11 mouse cellular contexts compared by ENCODE assay signal in the genomic region with DNA sequence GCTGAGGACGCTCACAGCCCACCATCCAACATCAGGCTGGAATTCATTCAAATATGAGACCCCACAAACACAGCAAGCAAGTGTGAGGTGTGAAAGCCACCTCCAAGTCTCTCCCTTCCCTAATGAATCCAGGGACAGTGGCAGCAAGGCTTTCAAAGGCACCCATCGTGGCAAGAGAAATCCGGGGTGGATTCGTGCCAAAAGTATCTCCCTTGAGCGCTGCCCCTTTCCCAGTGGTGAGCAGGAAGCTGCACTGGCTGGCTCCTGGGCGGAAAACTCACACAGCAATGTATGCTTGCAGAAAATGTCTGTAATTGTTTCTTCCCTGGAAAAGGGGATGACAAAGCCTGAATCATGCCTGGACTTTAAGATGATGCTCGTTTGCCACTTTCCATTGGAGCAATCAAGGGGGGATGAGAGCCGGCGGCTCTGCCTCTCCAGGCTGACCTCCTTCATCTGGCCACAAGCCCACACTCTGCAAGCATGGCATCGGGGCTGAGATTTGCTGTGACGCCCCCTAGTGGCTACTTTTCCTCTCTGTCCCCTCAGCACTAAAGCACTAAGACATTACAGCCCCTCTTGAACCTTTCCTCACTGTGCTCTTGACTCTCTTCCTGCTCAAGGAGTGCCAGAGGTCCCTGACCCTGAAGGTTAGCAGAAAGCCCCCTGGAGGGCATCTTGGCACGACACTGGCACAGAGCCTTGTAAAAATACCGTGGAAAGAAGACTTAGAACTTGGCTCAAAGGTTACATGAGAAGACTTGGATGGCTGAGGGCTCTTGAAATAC. TPM values are rescaled to one million over a fixed set of nuclear protein-coding genes. Genes with fewer than 3 reads are reported as not detected.
DNase-seq lines count a peak whose midpoint lies in the region; TF ChIP-seq lines count a peak whose summit lies in the region.
"Had no signal": no experiment of that assay in that cellular context is flagged by ENCODE, and none has a peak within 500 bp of the region (broad histone marks: within the 10 kb centered on the region; RNA-seq: fewer than 3 reads in every experiment).

No protein-coding gene starts in this region.

- no peak for TF ChIP-seq EP300 in heart, adult 2 months (IDR thresholded peaks at IDR 0.05; ENCODE audit: insufficient read depth, low read depth, low read length)
- no peak for TF ChIP-seq EP300 in MEL (IDR thresholded peaks at IDR 0.05; ENCODE audit: low read depth in 1 of 2, low read length in 2 of 2)

- no peak for DNase-seq in heart, adult 2 months
- no peak for DNase-seq in heart, adult 9 months (ENCODE audit: low spot score in 2 of 2)
- no peak for DNase-seq in left cerebral cortex, adult 2 months (ENCODE audit: extremely low spot score in 1 of 2, low spot score in 2 of 2)
- no peak for DNase-seq in left cerebral cortex, postnatal 14 days (ENCODE audit: low spot score in 2 of 2)
- peak; percentile 29 for DNase-seq in MEL (ENCODE audit: low read depth, low spot score)
- peak; percentile 71 to 72 for DNase-seq in kidney, postnatal 36 days
- DNase-seq in yolk sac, embryonic 10.5 days (ENCODE audit: low spot score), result no peak
- no peak for DNase-seq in adipocyte (ENCODE audit: low spot score)
- DNase-seq: cerebellum, postnatal 36 days had no signal

- H3K9ac ChIP-seq in heart, adult 2 months (ENCODE audit: low read depth, low read length), result no peak overlapping the region
- no peak overlapping the region for H3K9ac ChIP-seq in MEL (ENCODE audit: control insufficient read depth, low read depth, low read length, poor library complexity, severe bottlenecking)
- H3K9ac ChIP-seq: limb, embryonic 13.5 days; midbrain, embryonic 13.5 days had no signal

- TF ChIP-seq POLR2A in heart, adult 2 months (IDR thresholded peaks at IDR 0.05; ENCODE audit: insufficient read depth, low read depth, low read length), result no peak
- no peak for TF ChIP-seq POLR2A in MEL (IDR thresholded peaks at IDR 0.05; ENCODE audit: control insufficient read depth in 1 of 2, insufficient read depth in 1 of 2, low read depth in 1 of 2, low read length in 2 of 2, poor library complexity in 1 of 2)

- peaks cover 9% of the 10 kb centered on the region for H3K4me1 ChIP-seq in heart, adult 2 months (ENCODE audit: control insufficient read depth, insufficient read depth, low read length)
- peaks cover 0 to 5% of the 10 kb centered on the region in 2 experiments; a peak in 1 of 4 replicates for H3K4me1 ChIP-seq in MEL (ENCODE audit: control insufficient read depth in 1 of 2, insufficient read depth in 2 of 2, low read length in 2 of 2)

- peak; percentile 50 for TF ChIP-seq CTCF in heart, adult 2 months (IDR thresholded peaks at IDR 0.05)
- peak; percentile 44 for TF ChIP-seq CTCF in left cerebral cortex, adult 2 months (IDR thresholded peaks at IDR 0.05)
- TF ChIP-seq CTCF in MEL (IDR thresholded peaks at IDR 0.05 in 2 of 3, conservative IDR thresholded peaks at IDR 0.05 in 1 of 3; ENCODE audit: control insufficient read depth in 1 of 3, insufficient read depth in 1 of 3, low read depth in 2 of 3, low read length in 3 of 3, poor library complexity in 1 of 3, severe bottlenecking in 1 of 3), result peak; percentile 47 to 58 (median 57)

- no peaks in the 10 kb centered on the region for H3K36me3 ChIP-seq in heart, adult 2 months (ENCODE audit: control insufficient read depth, insufficient read depth, low read length)
- peaks cover 0 to 2% of the 10 kb centered on the region in 2 experiments; a peak in 1 of 4 replicates for H3K36me3 ChIP-seq in MEL (ENCODE audit: control insufficient read depth in 1 of 2, insufficient read depth in 2 of 2, low read length in 2 of 2)
- H3K36me3 ChIP-seq: limb, embryonic 13.5 days had no signal

- no peak overlapping the region for H3K27ac ChIP-seq in heart, adult 2 months
- no peak overlapping the region for H3K27ac ChIP-seq in left cerebral cortex, adult 2 months
- H3K27ac ChIP-seq in MEL (ENCODE audit: control insufficient read depth, low read depth, low read length), result no peak overlapping the region
- H3K27ac ChIP-seq: midbrain, embryonic 13.5 days had no signal

- H3K27me3 ChIP-seq in heart, adult 2 months (ENCODE audit: control insufficient read depth, insufficient read depth, low read length), result no peaks in the 10 kb centered on the region
- H3K27me3 ChIP-seq in MEL (ENCODE audit: control insufficient read depth in 1 of 2, insufficient read depth in 2 of 2, low read length in 2 of 2), result no peaks in the 10 kb centered on the region
- H3K27me3 ChIP-seq: midbrain, embryonic 13.5 days had no signal

- no peaks in the 10 kb centered on the region for H3K9me3 ChIP-seq in MEL (replicated peaks; ENCODE audit: insufficient read depth, low read length)
- H3K9me3 ChIP-seq: limb, embryonic 13.5 days; midbrain, embryonic 13.5 days had no signal

- H3K79me2 ChIP-seq in heart, adult 2 months (replicated peaks; ENCODE audit: control insufficient read depth, insufficient read depth, low read length), result peaks cover 2% of the 10 kb centered on the region; the same call in 1 of the 2 replicates
- no peaks in the 10 kb centered on the region for H3K79me2 ChIP-seq in MEL (ENCODE audit: control insufficient read depth, insufficient read depth, low read length, poor library complexity)

- intact Hi-C loops in heart, adult 2 months (cut with DNase I), result no loop called here
- intact Hi-C loops in left cerebral cortex, adult 2 months (cut with DNase I), result no loop called here
- intact Hi-C loops in left cerebral cortex, postnatal 14 days (cut with DNase I), result no loop called here

- TF ChIP-seq RAD21 in MEL (IDR thresholded peaks at IDR 0.05; ENCODE audit: low read depth, low read length), result 0 out of 2 replicates have a peak, but pooled peaks have one; percentile 1

- 37% methylated on average over 13 of the region's 13 CpGs for WGBS in heart, adult 2 months

- H3K4me3 ChIP-seq in heart, adult 2 months, result no peak overlapping the region
- H3K4me3 ChIP-seq in left cerebral cortex, adult 2 months, result no peak overlapping the region
- no peak overlapping the region for H3K4me3 ChIP-seq in MEL (ENCODE audit: control insufficient read depth in 1 of 2, insufficient read depth in 1 of 2, low read depth in 2 of 2, low read length in 2 of 2)
- H3K4me3 ChIP-seq: limb, embryonic 13.5 days; midbrain, embryonic 13.5 days had no signal

TF ChIP-seq in MEL, 35 proteins besides CTCF, POLR2A, EP300 and RAD21:
- no peak for TF ChIP-seq NRF1 (IDR thresholded peaks at IDR 0.05; ENCODE audit: insufficient read depth, low read depth, low read length, poor library complexity, severe bottlenecking)
- TF ChIP-seq SMC3 (IDR thresholded peaks at IDR 0.05; ENCODE audit: low read depth, low read length), result peak; percentile 28; the same call in 1 of the 2 replicates
- no peak for TF ChIP-seq ZMIZ1 (IDR thresholded peaks at IDR 0.05; ENCODE audit: low read depth, low read length)
- no peak for TF ChIP-seq ETS1 (IDR thresholded peaks at IDR 0.05; ENCODE audit: low read depth, low read length)
- no peak for TF ChIP-seq ZKSCAN1 (IDR thresholded peaks at IDR 0.05; ENCODE audit: low read depth, low read length)
- TF ChIP-seq TAL1 (IDR thresholded peaks at IDR 0.05; ENCODE audit: low read length), result no peak
- no peak for TF ChIP-seq BHLHE40 (IDR thresholded peaks at IDR 0.05; ENCODE audit: borderline replicate concordance, low read depth, low read length)
- no peak for TF ChIP-seq POLR2AphosphoS5 (IDR thresholded peaks at IDR 0.05; ENCODE audit: borderline replicate concordance, low read depth, low read length)
TF ChIP-seq in MEL: peak in this region for 1.

RNA-seq across cellular contexts. Expression of a gene that starts 49.3 kb away (rescaled TPM):
- 100 to 1,000 TPM in 1 of 2 experiments, 10 to 100 TPM in 1; 63.0 to 112 TPM for total RNA-seq in heart, adult 2 months (2021)
- 40.7 and 61.8 TPM in 2 replicates for polyA plus RNA-seq in heart, adult 2 months (2012; rRNA removed)
- total RNA-seq in left cerebral cortex, adult 2 months (2021), result 10 to 100 TPM; 57.0 to 63.6 TPM
- 10 to 100 TPM; 49.8 to 55.8 TPM for total RNA-seq in left cerebral cortex, postnatal 14 days (2021)
- total RNA-seq in MEL (2012; rRNA removed), result 7.5 and 9.5 TPM in 2 replicates
- 10 to 100 TPM in 1 of 2 experiments, not detected in 1; 14.6 TPM for polyA plus RNA-seq in MEL (2012; ENCODE audit: insufficient read depth in 1 of 2, insufficient read length in 2 of 2, low read depth in 1 of 2, low replicate concordance in 2 of 2, missing spikeins in 1 of 2)

Comparison
In these comparisons a context has a peak if more than half of its experiments do, and no peak if none do; other contexts are left out.
1. DNase-seq: peak in MEL (single experiment) and kidney, postnatal 36 days (2 of 2); none in heart, adult 2 months (0 of 2), heart, adult 9 months (0 of 2), left cerebral cortex, adult 2 months (0 of 2), left cerebral cortex, postnatal 14 days (0 of 2), yolk sac, embryonic 10.5 days (single experiment) and adipocyte (single experiment).
2. Peak in every context shown above with its lines, with median percentiles within 50 percentile points of each other: CTCF ChIP-seq.